Mouse (Mus musculus): ENCODE measurements around the gene Crygd.

GRCm38 (mm10) chr1:65052140-65052539, 11.1 kb downstream of the Crygd start:
- TF ChIP-seq CTCF (IDR thresholded peaks at IDR 0.05; ENCODE audit: borderline replicate concordance, extremely low read depth, insufficient read depth, insufficient read length): no peak
- TF ChIP-seq POLR2A (IDR thresholded peaks at IDR 0.05; ENCODE audit: borderline replicate concordance, extremely low read depth, insufficient read depth, insufficient read length, poor library complexity, severe bottlenecking): no peak

Data from brain, embryonic 14.5 days (tissue).